Comparison of ENCODE assay signal across 8 mouse cellular contexts in the genomic region with DNA sequence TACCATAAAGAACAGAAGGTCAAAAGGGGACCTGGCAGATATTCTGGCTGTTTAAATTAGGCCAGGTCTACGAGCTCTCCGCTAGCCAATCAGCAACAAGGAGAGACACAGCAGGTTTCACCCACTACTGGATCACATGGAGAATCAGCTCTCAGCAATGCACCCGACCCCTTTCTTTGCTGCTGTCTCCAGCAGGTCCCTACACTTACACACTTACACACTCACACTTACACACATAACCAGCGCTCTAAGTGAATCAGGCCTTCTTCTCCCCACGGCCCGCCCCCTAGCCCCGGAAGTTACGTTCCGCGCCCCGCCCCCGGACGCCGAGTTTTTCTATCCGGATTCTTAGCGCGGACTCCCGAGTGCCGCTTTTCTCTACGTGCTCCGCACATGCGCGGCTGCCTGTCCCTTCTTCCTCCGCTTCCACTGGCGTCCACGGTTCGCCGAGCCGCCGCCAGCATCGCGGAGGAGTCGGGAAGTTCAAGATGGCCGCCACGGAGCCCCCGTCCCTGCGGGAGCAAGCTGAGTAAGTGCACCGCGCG. TPM values are rescaled to one million over a fixed set of nuclear protein-coding genes. Genes with fewer than 3 reads are reported as not detected.
A peak's percentile ranks its signal among the peaks of the same experiment; 100 is the strongest.
DNase-seq lines count a peak whose midpoint lies in the region; ATAC-seq lines count a peak whose summit lies in the region.

A gene (plus strand): TSS at position 137 of the 545 bp plus-strand sequence.

- H3K4me2 ChIP-seq in lung, embryonic 16.5 days (ENCODE audit: low read depth, low read length) = peak within 1 kb of the TSS; percentile 70

- no peaks in the 10 kb centered on the region for H3K27me3 ChIP-seq in lung, embryonic 16.5 days (ENCODE audit: control insufficient read depth, insufficient read depth, low read depth, low read length)

- peaks cover 6% of the 10 kb centered on the region for H3K4me1 ChIP-seq in lung, embryonic 16.5 days (replicated peaks; ENCODE audit: control insufficient read depth, insufficient read depth, low read length)

- H3K4me3 ChIP-seq in lung, embryonic 16.5 days (ENCODE audit: low read length) = peak within 1 kb of the TSS; percentile 99

- peak; percentile 78 for DNase-seq in MEL-GATA-1-ER (ENCODE audit: extremely low read depth, low read depth)
- peak; percentile 91 for DNase-seq in cerebellum, adult 8-10 months
- peak; percentile 85 for DNase-seq in forelimb bud, embryonic 11.5 days (ENCODE audit: low read depth, low spot score)
- DNase-seq in layer of hippocampus, adult 9-10 months (ENCODE audit: low spot score) = peak; percentile 80
- peak; percentile 90 for DNase-seq in ovary, postnatal 10 days (ENCODE audit: low spot score)
- DNase-seq in thymus, postnatal 10 days (ENCODE audit: low spot score in 2 of 2) = peak; percentile 89 to 94

- ATAC-seq in hematopoietic stem cell, adult 5-6 weeks (replicated peaks in 1 of 2; ENCODE audit: insufficient read depth in 1 of 2, low FRiP score in 2 of 2, low TSS enrichment in 1 of 2, low read depth in 1 of 2, poor library complexity in 2 of 2, severe bottlenecking in 2 of 2) = peak; percentile 63
- peak; percentile 81 for ATAC-seq in lung, embryonic 16.5 days (ENCODE audit: low read depth)

- peak within 1 kb of the TSS; percentile 98 for H3K9ac ChIP-seq in lung, embryonic 16.5 days (ENCODE audit: low read length)

- no peaks in the 10 kb centered on the region for H3K36me3 ChIP-seq in lung, embryonic 16.5 days (ENCODE audit: control insufficient read depth, insufficient read depth, low read length)

- H3K27ac ChIP-seq in lung, embryonic 16.5 days (ENCODE audit: low read length) = peak within 1 kb of the TSS; percentile 99

- WGBS in lung, embryonic 16.5 days = under 1% methylated on average over 40 of the region's 40 CpGs

- H3K9me3 ChIP-seq in lung, embryonic 16.5 days (ENCODE audit: control insufficient read depth, low read length) = no peaks in the 10 kb centered on the region

RNA-seq across cellular contexts. Expression of the gene that starts here (rescaled TPM):
- 184 and 215 TPM in 2 replicates for total RNA-seq in hematopoietic stem cell, adult 5-6 weeks (2017)
- polyA plus RNA-seq in lung, embryonic 16.5 days (2015; fragmentation: Nextera tagmentation; extraction: Ambion mirVana) = 65.2 and 70.6 TPM in 2 replicates

Comparison
In these comparisons a context has a peak if more than half of its experiments do, and no peak if none do; other contexts are left out.
1. Peak in every context shown above with its lines: DNase-seq, ATAC-seq, H3K4me3 ChIP-seq and H3K27ac ChIP-seq.